8 mouse cellular contexts compared by ENCODE assay signal in genomic region chr12:111039771-111040530, GRCm38 (mm10). TPM values are rescaled to one million over a fixed set of nuclear protein-coding genes. Genes with fewer than 3 reads are reported as not detected.
DNase-seq lines count a peak whose midpoint lies in the region; ATAC-seq and TF ChIP-seq lines count a peak whose summit lies in the region.

No protein-coding gene starts in this region.

- DNase-seq in ES-E14 (ENCODE audit: low read depth, low spot score) = no peak
- peak; percentile 20 for DNase-seq in forebrain, embryonic 14.5 days (ENCODE audit: low spot score)
- peak; percentile 29 to 54 for DNase-seq in left cerebral cortex, postnatal 36 days (ENCODE audit: low spot score in 2 of 2)
- DNase-seq in midbrain, embryonic 11.5 days (ENCODE audit: low spot score, missing footprints) = peak; percentile 94
- peak; percentile 45 for DNase-seq in spleen, adult 12 weeks (ENCODE audit: low spot score)
- no peak for DNase-seq in adipocyte (ENCODE audit: low spot score)

- ATAC-seq in forebrain, embryonic 14.5 days = no peak
- ATAC-seq in hindbrain, embryonic 12.5 days (ENCODE audit: low FRiP score) = no peak; the same call in 1 of the 2 replicates
- ATAC-seq in midbrain, embryonic 11.5 days (ENCODE audit: low FRiP score) = 0 out of 2 replicates have a peak, but pooled peaks have one; percentile 1

- in situ Hi-C loops in ES-E14 (cut with MboI; ENCODE audit: low sequenced_read_pairs in 2 of 2, unreplicated experiment in 2 of 2) = no loop called here

- H3K27ac ChIP-seq in ES-E14 (ENCODE audit: insufficient read depth, low read depth, low read length, poor library complexity, severe bottlenecking) = no peak overlapping the region
- peak overlapping the region; percentile 9 for H3K27ac ChIP-seq in bone marrow macrophage, adult 2 months (ENCODE audit: insufficient read depth, low read depth, low read length)
- peak overlapping the region; percentile 99 for H3K27ac ChIP-seq in forebrain, embryonic 14.5 days (ENCODE audit: low read depth, low read length)
- H3K27ac ChIP-seq in hindbrain, embryonic 12.5 days = peak overlapping the region; percentile 98
- H3K27ac ChIP-seq in midbrain, embryonic 11.5 days (ENCODE audit: low read depth, low read length) = peak overlapping the region; percentile 97

- no peaks in the 10 kb centered on the region for H3K27me3 ChIP-seq in forebrain, embryonic 14.5 days (replicated peaks; ENCODE audit: control insufficient read depth, insufficient read depth, low read length)
- H3K27me3 ChIP-seq in hindbrain, embryonic 12.5 days = no peaks in the 10 kb centered on the region
- no peaks in the 10 kb centered on the region for H3K27me3 ChIP-seq in midbrain, embryonic 11.5 days (ENCODE audit: control insufficient read depth, insufficient read depth, low read length)

- peaks cover 8 to 20% of the 10 kb centered on the region in 2 experiments for H3K4me1 ChIP-seq in ES-E14 (ENCODE audit: control insufficient read depth in 2 of 2, insufficient read depth in 2 of 2, low read length in 2 of 2, poor library complexity in 1 of 2)
- peaks cover 28% of the 10 kb centered on the region for H3K4me1 ChIP-seq in bone marrow macrophage, adult 2 months (ENCODE audit: control insufficient read depth, insufficient read depth, low read length)
- H3K4me1 ChIP-seq in forebrain, embryonic 14.5 days (ENCODE audit: control insufficient read depth, insufficient read depth, low read length) = peaks cover 15% of the 10 kb centered on the region
- peaks cover 18% of the 10 kb centered on the region for H3K4me1 ChIP-seq in hindbrain, embryonic 12.5 days
- H3K4me1 ChIP-seq in midbrain, embryonic 11.5 days (ENCODE audit: control insufficient read depth, insufficient read depth, low read length) = peaks cover 18% of the 10 kb centered on the region

- intact Hi-C loops in left cerebral cortex, postnatal 36 days (cut with DNase I) = loop anchor here (5.0 kb wide), 1 partner anchor 47 kb away; no protein-coding TSS in a partner anchor

- no peak for TF ChIP-seq POLR2A in bone marrow macrophage, adult 2 months (IDR thresholded peaks at IDR 0.05; ENCODE audit: borderline replicate concordance, low read depth, low read length)

- peak overlapping the region; percentile 98 for H3K4me3 ChIP-seq in ES-E14 (ENCODE audit: insufficient read depth in 1 of 2, low read depth in 1 of 2, low read length in 2 of 2, poor library complexity in 1 of 2, severe bottlenecking in 1 of 2)
- peak overlapping the region; percentile 94 for H3K4me3 ChIP-seq in bone marrow macrophage, adult 2 months (ENCODE audit: insufficient read depth, low read length)
- peak overlapping the region; percentile 95 for H3K4me3 ChIP-seq in forebrain, embryonic 14.5 days (ENCODE audit: low read depth, low read length)
- peak overlapping the region; percentile 94 for H3K4me3 ChIP-seq in hindbrain, embryonic 12.5 days
- H3K4me3 ChIP-seq in midbrain, embryonic 11.5 days (ENCODE audit: low read depth, low read length) = peak overlapping the region; percentile 99

- H3K36me3 ChIP-seq in ES-E14 (ENCODE audit: control insufficient read depth, insufficient read depth, low read length, poor library complexity, severe bottlenecking) = no peaks in the 10 kb centered on the region
- no peaks in the 10 kb centered on the region for H3K36me3 ChIP-seq in forebrain, embryonic 14.5 days (ENCODE audit: control insufficient read depth, insufficient read depth, low read length)
- H3K36me3 ChIP-seq in hindbrain, embryonic 12.5 days = peaks cover 10% of the 10 kb centered on the region
- no peaks in the 10 kb centered on the region; the same call in 1 of the 2 replicates for H3K36me3 ChIP-seq in midbrain, embryonic 11.5 days (ENCODE audit: control insufficient read depth, insufficient read depth, low read length)

- no peak for TF ChIP-seq CTCF in bone marrow macrophage, adult 2 months (IDR thresholded peaks at IDR 0.05; ENCODE audit: low read depth, low read length)

- WGBS in forebrain, embryonic 14.5 days = under 1% methylated on average over 62 of the region's 65 CpGs
- 1% methylated on average over 63 of the region's 65 CpGs for WGBS in hindbrain, embryonic 12.5 days
- WGBS in midbrain, embryonic 11.5 days = under 1% methylated on average over 65 of the region's 65 CpGs

- H3K9me3 ChIP-seq in ES-E14 (ENCODE audit: control insufficient read depth, insufficient read depth, low read depth, low read length) = no peaks in the 10 kb centered on the region
- no peaks in the 10 kb centered on the region for H3K9me3 ChIP-seq in forebrain, embryonic 14.5 days (replicated peaks; ENCODE audit: control insufficient read depth, low read length)
- H3K9me3 ChIP-seq in hindbrain, embryonic 12.5 days (replicated peaks) = no peaks in the 10 kb centered on the region
- H3K9me3 ChIP-seq in midbrain, embryonic 11.5 days (ENCODE audit: control insufficient read depth, low read length) = no peaks in the 10 kb centered on the region

- peak overlapping the region; percentile 89 for H3K9ac ChIP-seq in ES-E14 (ENCODE audit: insufficient read depth, low read depth, low read length, poor library complexity, severe bottlenecking)
- peak overlapping the region; percentile 89 for H3K9ac ChIP-seq in forebrain, embryonic 14.5 days (ENCODE audit: low read length)
- H3K9ac ChIP-seq in hindbrain, embryonic 12.5 days = peak overlapping the region; percentile 97
- H3K9ac ChIP-seq in midbrain, embryonic 11.5 days (ENCODE audit: low read length) = peak overlapping the region; percentile 96

- peak overlapping the region; percentile 90 for H3K4me2 ChIP-seq in forebrain, embryonic 14.5 days (ENCODE audit: low read length)
- H3K4me2 ChIP-seq in hindbrain, embryonic 12.5 days (replicated peaks) = peak overlapping the region; percentile 96
- H3K4me2 ChIP-seq in midbrain, embryonic 11.5 days = peak overlapping the region; percentile 93

TF ChIP-seq in ES-E14, 5 proteins besides CTCF, POLR2A, EP300 and RAD21:
- no peak for TF ChIP-seq HCFC1 (IDR thresholded peaks at IDR 0.05; ENCODE audit: borderline replicate concordance, insufficient read depth, low read length)
- TF ChIP-seq ZNF384 (IDR thresholded peaks at IDR 0.05; ENCODE audit: low read depth, low read length) = no peak
- TF ChIP-seq CHD2 (IDR thresholded peaks at IDR 0.05; ENCODE audit: low read depth, low read length) = no peak
- TF ChIP-seq ZC3H11A (IDR thresholded peaks at IDR 0.05; ENCODE audit: borderline replicate concordance, low read depth, low read length) = no peak
- TF ChIP-seq MAFK (IDR thresholded peaks at IDR 0.05; ENCODE audit: insufficient read depth, low read depth, low read length) = no peak

RNA-seq across cellular contexts. Expression of gene Rcor1, which starts 0.8 kb away (rescaled TPM):
- total RNA-seq in ES-E14 (2012; rRNA removed) = 10.4 and 13.0 TPM in 2 replicates
- polyA plus RNA-seq in bone marrow macrophage, adult 2 months (2012; ENCODE audit: insufficient read depth, insufficient read length, missing spikeins) = 26.2 and 33.8 TPM in 2 replicates
- polyA plus RNA-seq in forebrain, embryonic 14.5 days (2014; fragmentation: Nextera tagmentation; extraction: Ambion mirVana) = 8.5 and 9.7 TPM in 2 replicates
- 8.8 and 10.0 TPM in 2 replicates for polyA plus RNA-seq in hindbrain, embryonic 12.5 days (2016; fragmentation: Nextera tagmentation; extraction: Ambion mirVana)
- total RNA-seq in left cerebral cortex, postnatal 36 days (2021) = 10 to 100 TPM; 14.5 to 18.7 TPM
- 10.4 and 12.1 TPM in 2 replicates for polyA plus RNA-seq in midbrain, embryonic 11.5 days (2014; fragmentation: Nextera tagmentation; extraction: Ambion mirVana)

Comparison
In these comparisons a context has a peak if more than half of its experiments do, and no peak if none do; other contexts are left out.
1. DNase-seq: peak in forebrain, embryonic 14.5 days (single experiment), left cerebral cortex, postnatal 36 days (2 of 2), midbrain, embryonic 11.5 days (single experiment) and spleen, adult 12 weeks (single experiment); none in ES-E14 (single experiment) and adipocyte (single experiment).
2. Peak in every context shown above with its lines, with median percentiles within 50 percentile points of each other: H3K4me3 ChIP-seq, H3K9ac ChIP-seq and H3K4me2 ChIP-seq.